Mouse (Mus musculus) MN1 (cell line): ENCODE results near the gene Zbtb16.

Experiments used
- DNase-seq: peaks from one replicate; pipeline ENCODE4 v3.0.0-alpha.2; 2016; ENCODE audit warnings: low spot score

Zbtb16 gene

GRCm38 (mm10) chr9:48670156-48670555 is 165.9 kb downstream of the Zbtb16 start:
- no peak for DNase-seq

GRCm38 (mm10) chr9:48669672-48670071 is 166.3 kb downstream of the Zbtb16 start:
- no peak for DNase-seq

DNA sequence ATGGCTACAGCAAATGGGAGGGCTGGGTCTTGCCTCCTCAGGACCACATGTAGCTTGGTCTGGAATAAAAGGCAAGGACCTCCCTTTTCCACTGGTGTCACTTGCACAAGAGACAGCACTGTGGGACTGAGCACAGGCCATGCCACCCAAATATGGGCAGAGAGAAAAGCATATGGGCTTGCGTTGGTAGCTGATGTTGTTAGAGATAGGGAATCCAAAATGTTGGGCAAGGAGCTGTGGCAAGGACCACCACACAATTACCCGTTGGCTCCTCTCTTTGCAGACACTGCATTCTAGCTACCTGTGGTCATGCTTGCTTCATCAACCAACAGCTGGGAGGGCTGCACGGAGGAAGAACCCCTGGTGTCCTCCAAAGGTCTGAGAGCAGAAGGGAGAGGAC is 169.3 kb downstream of the Zbtb16 start:
- DNase-seq: no peak

GRCm38 (mm10) chr9:48663052-48663433 is 173.0 kb downstream of the Zbtb16 start:
- DNase-seq: no peak

GRCm38 (mm10) chr9:48662361-48663051 is 173.5 kb downstream of the Zbtb16 start:
- DNase-seq: no peak

GRCm38 (mm10) chr9:48661225-48662023 is 174.6 kb downstream of the Zbtb16 start:
- no peak for DNase-seq

DNA sequence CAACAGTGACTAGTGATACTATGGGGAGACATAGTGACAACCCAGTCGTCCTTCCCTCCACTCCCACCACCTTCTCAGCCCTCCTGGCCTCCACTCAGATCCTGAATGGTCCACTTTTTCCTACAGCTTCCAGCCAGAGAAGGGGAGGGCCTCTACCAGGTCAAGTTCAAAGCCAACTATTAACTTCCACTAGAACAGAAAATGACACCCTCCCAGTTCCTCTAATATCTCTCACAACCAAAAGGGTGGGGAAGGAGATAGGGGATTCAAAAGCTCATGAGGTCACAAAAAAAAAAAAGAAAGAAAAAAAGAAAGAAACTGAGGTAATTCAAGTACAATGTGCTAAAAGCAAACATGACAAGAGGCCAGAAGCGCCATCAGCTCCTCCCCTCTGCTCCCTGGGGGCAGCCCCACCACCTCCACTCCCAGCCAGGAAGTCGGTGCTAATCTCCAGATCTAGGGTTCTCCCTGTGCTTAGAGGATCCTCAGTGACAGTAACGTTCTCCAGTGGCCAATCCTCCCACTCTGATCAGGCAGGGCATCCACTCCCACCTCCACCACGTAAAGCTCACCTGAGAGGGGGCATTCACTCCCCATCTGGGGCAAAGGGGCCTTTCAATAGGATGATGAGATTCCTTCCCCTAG is 180.4 kb downstream of the Zbtb16 start:
- DNase-seq: no peak

- no peak for DNase-seq
These were observed 181.3 kb downstream of the Zbtb16 start for GRCm38 (mm10) chr9:48654730-48655129.

DNA sequence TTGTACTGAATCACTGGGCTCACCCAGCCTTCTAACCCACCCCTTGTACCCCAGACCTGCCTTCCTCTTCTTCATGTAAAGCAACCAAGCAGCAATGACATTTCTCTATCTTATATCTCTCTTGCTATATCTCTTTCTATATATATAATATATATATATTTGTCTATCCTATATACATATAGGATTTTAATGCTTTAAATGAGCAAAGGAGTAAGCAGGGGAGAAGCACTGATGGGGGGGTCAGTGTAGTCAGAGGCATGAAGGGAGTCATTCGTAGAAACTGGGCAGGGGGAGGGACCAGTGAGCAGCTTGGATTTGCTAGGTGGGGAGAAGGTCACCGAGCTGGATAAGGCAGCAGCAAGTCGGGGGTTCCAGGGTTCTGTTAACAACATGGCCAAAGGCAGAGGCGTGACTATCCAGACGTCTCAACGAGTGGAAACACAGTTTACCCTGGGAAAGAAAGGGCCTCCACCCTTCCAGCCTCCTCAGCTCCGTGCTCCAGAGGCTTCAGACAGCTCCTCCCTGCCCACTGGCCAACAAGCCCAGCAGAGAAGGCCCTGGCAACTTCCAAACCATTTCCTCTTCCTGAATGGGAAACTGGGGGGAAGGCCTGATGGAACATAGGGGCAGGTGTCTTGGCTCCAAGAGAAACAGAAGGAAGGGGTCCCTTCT is 182.5 kb downstream of the Zbtb16 start:
- no peak for DNase-seq

GRCm38 (mm10) chr9:48652026-48652425 is 184.0 kb downstream of the Zbtb16 start:
- DNase-seq: no peak

DNA sequence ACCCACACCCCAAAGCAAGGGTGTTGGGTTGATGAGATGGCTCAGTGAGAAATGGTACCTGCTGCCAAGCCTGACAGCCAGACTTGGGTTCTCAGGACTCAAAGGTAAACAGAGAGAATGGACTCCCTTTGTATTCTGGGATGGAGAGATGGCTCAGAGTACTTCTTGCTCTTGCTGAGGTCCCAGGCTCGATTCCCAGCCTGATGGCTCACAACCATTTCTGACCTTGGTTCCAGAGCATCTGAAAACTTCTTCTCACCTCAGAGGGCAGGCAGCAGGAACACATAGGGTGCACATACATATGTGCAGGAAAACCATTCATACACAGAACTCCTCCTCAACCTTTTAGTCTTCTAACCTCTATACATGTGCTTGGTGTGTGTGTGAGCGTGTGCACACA is 185.2 kb downstream of the Zbtb16 start:
- DNase-seq: no peak

DNA sequence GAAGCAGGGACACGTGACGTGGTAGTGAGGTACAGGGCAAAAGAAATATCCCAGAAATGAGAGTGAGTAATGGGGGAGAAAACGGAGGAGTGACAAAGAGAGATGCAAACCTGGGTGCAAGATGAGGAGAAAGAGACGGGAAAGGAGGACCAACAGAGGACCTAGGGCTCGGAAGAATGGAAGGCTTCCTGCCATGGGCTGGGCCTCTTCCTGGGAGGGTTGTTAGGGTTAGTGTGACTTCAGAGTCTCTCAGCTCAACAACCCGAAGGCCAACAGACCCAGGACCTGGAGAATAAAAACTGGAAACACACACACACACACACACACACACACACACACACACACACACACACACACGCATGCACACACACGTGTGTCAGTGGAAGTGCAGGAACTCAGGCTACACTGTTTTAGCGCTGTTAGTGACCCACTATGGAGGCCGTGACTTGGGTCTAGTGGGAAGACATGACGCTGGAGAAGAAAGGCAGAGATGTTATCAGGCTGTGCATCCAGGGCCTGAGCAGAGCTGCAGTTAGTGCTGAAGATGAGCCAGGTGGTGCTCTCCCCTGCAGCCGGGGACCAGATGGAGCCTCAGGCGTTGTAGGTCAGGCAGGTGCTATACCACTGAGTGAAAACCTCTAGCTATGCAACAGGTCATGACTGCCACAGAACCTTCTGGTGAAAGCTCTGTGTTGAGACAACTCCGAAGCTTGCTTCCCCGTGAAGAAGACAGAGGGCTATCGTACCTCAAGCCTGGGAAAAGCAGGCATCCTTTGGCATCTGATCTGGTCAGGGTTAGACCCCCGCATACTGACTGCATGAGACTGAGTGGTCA is 186.0 kb downstream of the Zbtb16 start:
- DNase-seq: peak; percentile 22

DNA sequence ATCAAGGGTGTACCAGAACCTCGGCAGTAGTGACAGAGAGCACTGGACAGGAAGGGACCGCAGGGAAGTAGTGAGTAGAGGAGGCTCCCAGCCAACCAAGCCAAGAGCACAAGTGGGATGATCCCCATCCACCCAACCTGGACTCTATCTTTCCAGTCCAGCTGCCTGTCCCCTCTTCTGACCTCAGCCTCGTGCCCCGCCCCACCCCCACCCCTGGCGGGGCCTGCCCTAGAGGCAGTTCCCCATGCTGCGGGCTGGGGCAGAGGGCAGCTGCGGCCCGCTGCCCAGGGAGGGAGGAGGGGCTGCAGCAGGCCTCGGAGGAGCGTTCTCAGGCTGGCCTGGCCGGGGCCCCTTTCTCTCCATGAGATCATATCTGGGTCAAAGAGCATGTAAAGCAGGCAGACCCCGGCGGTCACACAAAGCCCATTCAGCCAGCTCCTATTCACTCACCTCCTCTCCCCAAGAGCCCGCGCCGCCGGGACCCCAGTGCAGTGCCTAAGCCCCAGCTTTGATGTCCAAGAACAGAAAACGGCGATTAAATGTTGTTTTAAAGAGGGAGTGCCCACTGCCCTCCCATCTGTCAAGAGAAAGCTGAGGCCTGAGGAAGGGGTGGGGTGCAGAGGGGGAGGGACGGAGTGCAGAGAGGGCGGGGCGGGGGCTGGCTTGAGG is 186.8 kb downstream of the Zbtb16 start:
- peak; percentile 54 for DNase-seq

DNA sequence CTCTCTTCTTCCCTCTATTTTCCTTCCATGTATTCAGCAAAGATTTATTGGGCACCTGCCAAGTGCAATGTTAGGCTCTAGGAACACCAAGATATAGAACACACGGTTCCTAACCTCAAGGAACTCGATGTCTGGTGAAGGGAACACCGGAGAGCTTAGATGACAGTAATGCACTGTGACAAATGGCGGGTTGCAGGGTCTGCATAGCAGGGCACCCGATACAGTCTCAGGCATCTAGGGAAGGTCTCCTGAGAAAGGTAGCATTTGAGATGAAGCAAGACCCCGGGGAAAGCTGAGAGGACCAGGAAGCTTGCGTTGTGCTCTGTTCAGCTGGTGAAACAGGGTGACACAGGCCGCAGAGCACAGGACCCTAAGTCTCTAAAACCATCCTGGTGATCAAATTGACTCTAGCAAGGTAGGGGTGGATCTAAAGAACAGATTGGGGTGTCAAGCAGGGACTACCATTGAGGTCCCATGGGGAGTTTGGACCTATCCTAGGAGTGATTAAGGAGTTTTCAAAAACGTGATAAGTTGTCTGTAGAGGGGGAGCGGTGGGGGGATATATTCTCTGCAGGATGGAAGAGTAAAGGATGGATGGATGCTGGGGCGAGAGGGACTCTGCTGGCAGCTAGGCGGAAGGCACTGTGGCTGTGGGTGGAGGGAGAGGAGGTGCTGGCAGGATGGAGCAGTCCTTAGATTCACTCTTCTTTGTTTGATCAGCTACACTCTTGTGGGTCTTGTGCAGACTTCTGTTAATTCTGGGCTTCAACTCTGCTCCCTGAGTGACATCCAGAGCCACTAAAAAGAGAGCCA is 187.5 kb downstream of the Zbtb16 start:
- no peak for DNase-seq

DNA sequence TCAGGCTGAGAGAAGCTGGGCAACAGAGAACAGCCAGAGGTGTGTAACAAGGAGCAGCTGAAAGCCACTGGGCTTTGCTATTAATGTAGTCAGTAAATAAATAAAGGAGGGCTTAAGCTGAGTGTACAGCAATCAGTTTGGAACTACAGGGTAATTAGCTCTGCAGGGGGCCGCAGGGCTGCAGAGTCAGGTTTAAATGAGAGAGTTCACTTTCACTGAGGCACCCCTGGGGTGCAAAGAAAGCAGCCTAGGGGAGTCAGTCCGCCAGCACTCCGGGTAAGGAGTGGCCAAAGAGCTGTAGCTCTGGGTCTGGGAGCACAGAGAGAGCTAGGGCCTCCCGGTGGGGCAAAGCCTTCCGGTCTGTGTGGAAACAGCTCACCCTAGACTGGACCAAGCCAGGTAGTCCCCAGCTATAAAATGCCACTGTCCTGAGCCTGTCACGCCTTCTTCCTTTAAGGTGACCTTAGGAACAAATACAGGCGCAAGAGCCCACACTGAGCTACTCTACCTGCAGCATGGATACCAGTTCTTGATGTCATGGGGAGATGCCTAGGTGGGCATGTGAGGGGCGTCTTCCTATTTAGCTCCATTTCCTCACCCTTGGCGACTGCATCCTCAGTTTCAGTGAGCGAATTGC is 188.3 kb downstream of the Zbtb16 start:
- no peak for DNase-seq

GRCm38 (mm10) chr9:48646781-48647647 is 189.0 kb downstream of the Zbtb16 start:
- DNase-seq: no peak

DNA sequence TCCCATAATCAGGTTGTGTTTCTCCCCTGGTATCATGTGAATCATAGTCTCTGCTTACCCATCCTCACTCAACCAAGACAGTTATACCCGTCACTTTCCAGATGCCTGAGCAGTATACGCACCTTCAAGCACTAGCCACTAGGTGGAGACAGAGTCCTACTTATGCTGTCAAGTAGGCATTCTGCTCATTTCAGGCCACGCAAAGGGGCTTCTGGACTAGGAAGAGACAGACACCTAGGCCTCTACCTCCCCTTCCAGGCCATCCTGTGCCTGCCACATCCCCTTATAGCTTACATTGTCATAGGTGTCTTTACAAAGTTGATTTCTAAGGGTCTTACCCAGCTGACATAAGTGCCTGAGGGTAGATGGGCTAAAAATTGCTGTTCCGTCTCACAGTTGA is 189.8 kb downstream of the Zbtb16 start:
- peak; percentile 81 for DNase-seq

DNA sequence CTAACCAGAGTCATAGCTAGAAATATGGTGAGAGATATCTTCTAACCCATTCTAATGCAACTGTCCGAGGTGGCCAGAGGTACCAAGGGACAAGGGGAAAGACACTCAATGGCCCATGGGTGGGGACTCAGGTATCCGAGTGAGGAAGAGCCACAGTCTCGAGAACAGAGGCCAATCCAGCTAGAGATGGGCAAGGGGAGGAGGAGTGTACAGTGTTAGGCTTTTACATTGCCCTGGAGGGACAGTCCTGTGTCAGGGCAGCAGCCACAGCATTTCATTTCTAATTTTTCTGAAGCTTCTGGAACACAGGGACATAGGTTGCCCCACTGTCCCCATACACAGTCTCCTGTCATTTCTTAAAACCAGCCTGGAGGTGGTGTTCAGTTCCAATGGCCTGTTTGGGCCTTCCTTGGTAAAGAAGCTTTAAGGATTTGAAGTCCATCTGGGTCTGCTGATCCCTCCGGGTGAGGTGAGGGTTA is 190.3 kb downstream of the Zbtb16 start:
- DNase-seq: no peak
